Mouse (Mus musculus): ENCODE results near the gene Ppp2r5a. TPM values are rescaled to one million over a fixed set of nuclear protein-coding genes. Genes with fewer than 3 reads are reported as not detected.

The Ppp2r5a gene
- total RNA-seq, 2 experiments from 2014 or later, result 196 to 437 TPM

Other genes with a start within 250 kb of the Ppp2r5a start
- not detected for gene Fam71a, start 238.5 kb downstream of the Ppp2r5a start, total RNA-seq (2021)
- 10 to 100 TPM in 1 of 2 experiments, 1 to 10 TPM in 1; 6.0 to 30.7 TPM for gene Atf3, start 185.2 kb downstream of the Ppp2r5a start, total RNA-seq (2021)
- 10 to 100 TPM; 90.4 to 91.1 TPM for gene Nenf, start 85.1 kb downstream of the Ppp2r5a start, total RNA-seq (2021)
- 1 to 10 TPM; 4.7 to 5.7 TPM for gene Tmem206, start 77.4 kb downstream of the Ppp2r5a start, total RNA-seq (2021)
- 1 to 10 TPM in 1 of 2 experiments, under 1 TPM in 1; 0.66 to 1.5 TPM for gene Dtl, start 172.3 kb upstream of the Ppp2r5a start, total RNA-seq (2021)
- gene Ints7, start 172.4 kb upstream of the Ppp2r5a start, total RNA-seq (2021), result 10 to 100 TPM; 17.9 to 19.8 TPM